Mouse (Mus musculus) megakaryocyte, embryonic 14.5 days (primary cell): ENCODE results near the gene Lyst. TPM values are rescaled to one million over a fixed set of nuclear protein-coding genes. Genes with fewer than 3 reads are reported as not detected.

Source experiments
- H3K27me3 ChIP-seq: replicated peaks from 2 replicates; pipeline ENCODE3; 2012; ENCODE audit warnings: inconsistent platforms
- H3K36me3 ChIP-seq: replicated peaks from 2 replicates; pipeline ENCODE3; 2012; ENCODE audit warnings: low read length, inconsistent platforms, mixed read lengths
- H3K4me1 ChIP-seq: 2 replicates; pipeline ENCODE4 v1.6.1; 2012; ENCODE audit warnings: inconsistent platforms
- H3K4me3 ChIP-seq: replicated peaks from 2 replicates; pipeline ENCODE3; 2012; ENCODE audit warnings: moderate library complexity, mild to moderate bottlenecking, inconsistent platforms
- H3K9me3 ChIP-seq: 2 replicates; pipeline ENCODE4 v1.6.1; 2012; ENCODE audit warnings: inconsistent platforms
- FLI1 ChIP-seq: IDR thresholded peaks from 2 replicates; pipeline ENCODE4 v1.6.1; 2012; ENCODE audit warnings: low read length, inconsistent platforms, mixed read lengths
- GATA1 ChIP-seq: IDR thresholded peaks from 3 replicates; pipeline ENCODE4 v1.6.1; 2012; ENCODE audit warnings: mixed read lengths, low read length, inconsistent platforms, borderline replicate concordance
- polyA plus RNA-seq: library from polyadenylated mRNA; stranded (reverse); fragments of >175 nt; gene quantifications from 2 replicates; pipeline ENCODE4 v1.2.3, GENCODE M21; 2012; ENCODE audit warnings: low replicate concordance; ENCODE audit not compliant: insufficient read depth

Gene Lyst
- polyA plus RNA-seq, 1 experiment: 0.91 TPM

- no peaks in the 10 kb centered on the region for H3K9me3 ChIP-seq
- H3K4me1 ChIP-seq: peaks cover 4% of the 10 kb centered on the region; the same call in 1 of the 2 replicates
- H3K27me3 ChIP-seq: peaks cover 10% of the 10 kb centered on the region
- no peak overlapping the region for H3K4me3 ChIP-seq
- TF ChIP-seq GATA1 (no peak), FLI1 (no peak)
- peaks cover 65% of the 10 kb centered on the region for H3K36me3 ChIP-seq
Measured at GRCm38 (mm10) chr13:13777052-13777451, 186.9 kb downstream of the Lyst start.

- peaks cover 4% of the 10 kb centered on the region; the same call in 1 of the 2 replicates for H3K4me1 ChIP-seq
- H3K27me3 ChIP-seq: peaks cover 14% of the 10 kb centered on the region
- TF ChIP-seq GATA1 (no peak), FLI1 (no peak)
- H3K36me3 ChIP-seq: peaks cover 65% of the 10 kb centered on the region
- H3K4me3 ChIP-seq: no peak overlapping the region
- no peaks in the 10 kb centered on the region for H3K9me3 ChIP-seq
Measured at GRCm38 (mm10) chr13:13777696-13778095, 187.5 kb downstream of the Lyst start.

GRCm38 (mm10) chr13:13778837-13779458 lies 188.8 kb downstream of the Lyst start:
- Histone ChIP-seq H3K27me3 (peaks cover 26% of the 10 kb centered on the region), H3K4me3 (no peak overlapping the region), H3K4me1 (peaks cover 12% of the 10 kb centered on the region), H3K36me3 (peaks cover 62% of the 10 kb centered on the region), H3K9me3 (no peaks in the 10 kb centered on the region)
- TF ChIP-seq FLI1: no peak
- no peak for TF ChIP-seq GATA1

GRCm38 (mm10) chr13:13780271-13780670 lies 190.1 kb downstream of the Lyst start:
- TF ChIP-seq GATA1: no peak
- TF ChIP-seq FLI1: no peak
- Histone ChIP-seq H3K4me1 (peaks cover 25% of the 10 kb centered on the region), H3K4me3 (no peak overlapping the region), H3K36me3 (peaks cover 50% of the 10 kb centered on the region), H3K9me3 (peaks cover under 1% of the 10 kb centered on the region; the same call in 1 of the 2 replicates), H3K27me3 (peaks cover 39% of the 10 kb centered on the region)

GRCm38 (mm10) chr13:13781026-13781425 lies 190.8 kb downstream of the Lyst start:
- peaks cover 43% of the 10 kb centered on the region for H3K36me3 ChIP-seq
- no peak overlapping the region for H3K4me3 ChIP-seq
- H3K9me3 ChIP-seq: peaks cover 3% of the 10 kb centered on the region; the same call in 1 of the 2 replicates
- TF ChIP-seq FLI1: no peak
- no peak for TF ChIP-seq GATA1
- H3K4me1 ChIP-seq: peaks cover 28% of the 10 kb centered on the region
- peaks cover 47% of the 10 kb centered on the region for H3K27me3 ChIP-seq

GRCm38 (mm10) chr13:13783296-13783695 lies 193.1 kb downstream of the Lyst start:
- H3K27me3 ChIP-seq: peaks cover 65% of the 10 kb centered on the region
- H3K4me1 ChIP-seq: peaks cover 25% of the 10 kb centered on the region
- peaks cover 3% of the 10 kb centered on the region; the same call in 1 of the 2 replicates for H3K9me3 ChIP-seq
- H3K4me3 ChIP-seq: no peak overlapping the region
- TF ChIP-seq GATA1 (no peak), FLI1 (no peak)
- H3K36me3 ChIP-seq: peaks cover 21% of the 10 kb centered on the region

- TF ChIP-seq GATA1 (no peak), FLI1 (no peak)
- peaks cover 70% of the 10 kb centered on the region for H3K27me3 ChIP-seq
- H3K4me1 ChIP-seq: peaks cover 25% of the 10 kb centered on the region
- peaks cover 14% of the 10 kb centered on the region for H3K36me3 ChIP-seq
- peaks cover 3% of the 10 kb centered on the region; the same call in 1 of the 2 replicates for H3K9me3 ChIP-seq
- H3K4me3 ChIP-seq: peak within 1 kb of the TSS; percentile 88
Measured at GRCm38 (mm10) chr13:13783894-13784419, 193.8 kb downstream of the Lyst start, which contains the start of gene Gng4. Gng4 (plus strand) TSS chr13:13784059.

- TF ChIP-seq FLI1: no peak
- TF ChIP-seq GATA1: no peak
- H3K4me1 ChIP-seq: peaks cover 25% of the 10 kb centered on the region
- peaks cover 72% of the 10 kb centered on the region for H3K27me3 ChIP-seq
- peak overlapping the region; percentile 88 for H3K4me3 ChIP-seq
- peaks cover 3% of the 10 kb centered on the region; the same call in 1 of the 2 replicates for H3K9me3 ChIP-seq
- H3K36me3 ChIP-seq: peaks cover 9% of the 10 kb centered on the region
Measured at GRCm38 (mm10) chr13:13784420-13784936, 194.3 kb downstream of the Lyst start.

- H3K9me3 ChIP-seq: peaks cover 3% of the 10 kb centered on the region; the same call in 1 of the 2 replicates
- H3K4me1 ChIP-seq: peaks cover 25% of the 10 kb centered on the region
- peak overlapping the region; percentile 88 for H3K4me3 ChIP-seq
- peaks cover 74% of the 10 kb centered on the region for H3K27me3 ChIP-seq
- peaks cover 2% of the 10 kb centered on the region for H3K36me3 ChIP-seq
- TF ChIP-seq GATA1 (no peak), FLI1 (no peak)
Measured at GRCm38 (mm10) chr13:13784981-13785783, 195.0 kb downstream of the Lyst start.
